Mouse (Mus musculus) cerebellum, adult (tissue): ENCODE results near the gene Olfr1484.
"Not testable (repeated sequence)": the region's sequence is repeated elsewhere in the genome, so short reads cannot be mapped to it uniquely, and the experiment has no call there.

Source experiments
- ATAC-seq: cut with Nextera tagmentation; 2 replicates; pipeline ENCODE4 v1.9.2; 2017; ENCODE audit warnings: mild to moderate bottlenecking, moderate library complexity, mixed read lengths; ENCODE audit not compliant: insufficient number of reproducible peaks, low FRiP score, low TSS enrichment

The Olfr1484 gene

DNA sequence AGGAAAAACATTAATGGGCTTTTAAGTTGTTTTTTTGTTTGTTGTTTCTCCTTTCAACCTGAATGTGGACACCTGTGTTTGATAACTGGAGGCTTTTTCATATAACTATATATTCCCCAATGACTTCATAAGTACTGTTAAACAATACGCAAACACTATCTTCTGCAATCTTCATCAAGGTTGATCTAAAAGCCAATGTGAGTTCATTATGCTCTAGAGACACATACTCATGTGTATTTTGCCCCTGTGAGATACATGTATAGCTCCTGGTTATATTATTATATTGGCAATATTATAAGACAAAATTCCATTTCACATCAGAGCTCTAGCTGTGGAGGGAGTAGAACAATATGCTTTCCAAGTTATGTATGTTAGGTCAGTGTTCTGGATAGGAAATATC lies at the start of gene Olfr1484:
Olfr1484 (plus strand) TSS at position 301 of the 400 bp plus-strand sequence.
- no peak for ATAC-seq

DNA sequence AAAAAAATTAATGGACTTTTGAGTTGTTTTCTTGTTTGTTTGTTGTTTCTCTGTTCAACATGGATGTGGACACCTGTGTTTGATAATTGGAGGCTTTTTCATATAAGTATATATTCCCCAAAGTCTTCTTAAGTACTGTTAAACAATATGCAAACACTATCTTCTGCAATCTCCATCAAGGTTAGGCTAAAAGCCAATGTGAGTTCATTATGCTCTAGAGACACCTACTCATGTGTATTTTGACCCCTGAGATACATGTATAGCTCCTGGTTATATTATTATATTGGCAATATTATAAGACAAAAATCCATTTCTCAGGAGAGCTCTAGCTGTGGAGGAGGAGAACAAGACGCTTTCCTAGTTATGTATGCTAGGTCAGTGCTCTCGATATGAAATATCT lies 33.8 kb downstream of the Olfr1484 start, which contains the start of gene Olfr1487:
Olfr1487 (plus strand) TSS at position 301 of the 400 bp plus-strand sequence.
- ATAC-seq: not testable (repeated sequence)

DNA sequence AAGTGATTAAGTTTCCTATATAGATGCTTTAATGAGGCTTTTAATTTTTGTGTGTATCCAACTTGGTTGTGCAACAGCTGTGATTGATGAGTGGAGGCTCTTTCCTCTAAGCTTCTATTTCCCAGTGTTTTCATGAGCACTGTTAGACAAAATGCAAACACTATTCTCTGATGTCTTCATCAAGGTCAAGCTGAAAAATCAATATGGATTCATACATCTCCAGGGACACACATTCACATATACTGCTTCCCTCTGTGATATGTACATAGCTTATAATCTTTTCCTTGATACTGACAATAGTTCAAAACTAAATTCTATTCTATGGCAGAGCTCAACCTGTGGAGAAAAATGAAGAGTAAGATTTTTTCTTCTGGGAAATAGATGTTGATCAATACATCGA lies 48.0 kb downstream of the Olfr1484 start, which contains the start of gene Olfr1489:
Olfr1489 (plus strand) TSS at position 301 of the 400 bp plus-strand sequence.
- no peak for ATAC-seq
